Mouse (Mus musculus) olfactory bulb, adult 2 months (tissue): ENCODE data around the gene Trim38. TPM values are rescaled to one million over a fixed set of nuclear protein-coding genes. Genes with fewer than 3 reads are reported as not detected.
"Not testable (repeated sequence)": the region's sequence is repeated elsewhere in the genome, so short reads cannot be mapped to it uniquely, and the experiment has no call there.

Source experiments
- H3K27ac ChIP-seq: fragments of 200-500 bp; 2 replicates; pipeline ENCODE4 v1.5.1; 2012; ENCODE audit warnings: low read depth, low read length; ENCODE audit not compliant: insufficient read depth
- H3K4me1 ChIP-seq: fragments of 200-500 bp; 2 replicates; pipeline ENCODE4 v1.6.1; 2012; ENCODE audit warnings: low read length; ENCODE audit not compliant: control insufficient read depth, insufficient read depth
- H3K4me3 ChIP-seq: fragments of 200-500 bp; 2 replicates; pipeline ENCODE4 v1.5.1; 2012; ENCODE audit warnings: mild to moderate bottlenecking, low read depth, low read length, moderate library complexity; ENCODE audit not compliant: insufficient read depth
- CTCF ChIP-seq: fragments of 200-500 bp; IDR thresholded peaks from 2 replicates; pipeline ENCODE4 v1.5.1; 2012; ENCODE audit warnings: low read depth, mild to moderate bottlenecking, low read length, moderate library complexity; ENCODE audit not compliant: insufficient read depth
- POLR2A ChIP-seq: fragments of 200-500 bp; IDR thresholded peaks from 2 replicates; pipeline ENCODE4 v1.6.1; 2012; ENCODE audit warnings: mild to moderate bottlenecking, low read depth, low read length, moderate library complexity; ENCODE audit not compliant: insufficient read depth
- WGBS: fragments of 180-500 bp; shearing (Covaris S2); methylation state at CpG from one replicate; pipeline ENCODE4 v1.1.7; 2018; 5-methylcytosine and 5-hydroxymethylcytosine counted together
- polyA plus RNA-seq: library from polyadenylated mRNA; stranded (reverse); fragments of >200 nt; gene quantifications from 2 replicates; pipeline ENCODE4 v1.2.4, GENCODE M21; 2012; ENCODE audit warnings: low replicate concordance; ENCODE audit not compliant: missing spikeins, insufficient read depth, insufficient read length

Gene Trim38
- polyA plus RNA-seq, 1 experiment, result not detected

DNA sequence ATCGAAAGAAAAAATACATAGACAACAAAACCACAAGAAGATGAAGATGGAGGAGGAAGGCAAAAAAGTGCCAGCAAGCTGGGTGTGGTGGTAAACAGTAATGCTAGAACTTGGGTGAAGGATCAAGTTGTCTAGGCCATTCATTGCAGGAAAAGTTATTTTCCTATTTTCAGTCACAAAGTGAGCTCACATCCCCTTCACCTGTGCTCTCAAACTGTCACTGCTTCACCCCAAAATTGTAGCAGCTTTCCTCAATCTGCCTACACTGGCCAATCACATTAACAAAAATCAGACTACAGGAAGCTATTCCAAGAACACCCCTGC lies 9.8 kb upstream of the Trim38 start:
- 0 out of 2 replicates have a peak overlapping the region, but pooled peaks have one; percentile 18 for H3K27ac ChIP-seq
- 83% methylated on average over 1 of the region's 1 CpGs for WGBS
- peaks cover 3% of the 10 kb centered on the region; the same call in 1 of the 2 replicates for H3K4me1 ChIP-seq
- TF ChIP-seq POLR2A (no peak), CTCF (no peak)
- no peak overlapping the region for H3K4me3 ChIP-seq

DNA sequence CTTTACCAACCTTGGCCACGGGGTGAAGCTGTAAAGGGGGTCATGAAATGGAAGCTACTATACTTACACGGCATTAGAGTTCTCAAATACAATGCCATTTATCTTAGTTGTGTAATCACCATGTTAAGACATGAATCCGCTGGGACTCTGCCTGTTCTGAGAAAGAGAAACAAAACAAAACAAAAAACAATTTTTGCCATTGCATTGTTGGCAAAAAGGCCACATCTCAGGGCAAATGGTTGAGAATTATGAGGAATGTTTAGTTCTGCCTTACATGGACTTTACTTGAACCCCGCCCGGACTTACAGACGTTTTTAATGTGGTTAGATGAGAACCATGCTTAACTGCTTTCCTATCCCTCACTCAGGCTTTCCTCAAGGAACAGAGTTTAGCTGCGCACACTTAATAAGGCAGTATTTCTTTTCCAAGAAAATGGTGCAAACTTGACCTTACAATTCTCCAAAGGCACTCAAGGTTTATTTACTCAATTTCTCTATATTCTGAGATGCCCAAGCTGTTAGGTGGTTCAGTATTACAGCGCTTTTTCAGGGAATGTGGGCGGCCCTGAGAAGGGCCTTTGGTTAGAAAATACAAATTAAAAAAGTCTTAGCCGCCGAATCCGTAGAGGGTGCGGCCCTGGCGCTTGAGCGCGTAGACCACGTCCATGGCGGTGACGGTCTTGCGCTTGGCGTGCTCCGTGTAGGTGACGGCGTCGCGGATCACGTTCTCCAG lies 9.3 kb upstream of the Trim38 start:
- 1% methylated on average over 23 of the region's 27 CpGs for WGBS
- peak overlapping the region; percentile 65 for H3K4me3 ChIP-seq
- peak overlapping the region; percentile 93 for H3K27ac ChIP-seq
- H3K4me1 ChIP-seq, result peaks cover 3% of the 10 kb centered on the region; the same call in 1 of the 2 replicates
- no peak for TF ChIP-seq CTCF
- no peak for TF ChIP-seq POLR2A

DNA sequence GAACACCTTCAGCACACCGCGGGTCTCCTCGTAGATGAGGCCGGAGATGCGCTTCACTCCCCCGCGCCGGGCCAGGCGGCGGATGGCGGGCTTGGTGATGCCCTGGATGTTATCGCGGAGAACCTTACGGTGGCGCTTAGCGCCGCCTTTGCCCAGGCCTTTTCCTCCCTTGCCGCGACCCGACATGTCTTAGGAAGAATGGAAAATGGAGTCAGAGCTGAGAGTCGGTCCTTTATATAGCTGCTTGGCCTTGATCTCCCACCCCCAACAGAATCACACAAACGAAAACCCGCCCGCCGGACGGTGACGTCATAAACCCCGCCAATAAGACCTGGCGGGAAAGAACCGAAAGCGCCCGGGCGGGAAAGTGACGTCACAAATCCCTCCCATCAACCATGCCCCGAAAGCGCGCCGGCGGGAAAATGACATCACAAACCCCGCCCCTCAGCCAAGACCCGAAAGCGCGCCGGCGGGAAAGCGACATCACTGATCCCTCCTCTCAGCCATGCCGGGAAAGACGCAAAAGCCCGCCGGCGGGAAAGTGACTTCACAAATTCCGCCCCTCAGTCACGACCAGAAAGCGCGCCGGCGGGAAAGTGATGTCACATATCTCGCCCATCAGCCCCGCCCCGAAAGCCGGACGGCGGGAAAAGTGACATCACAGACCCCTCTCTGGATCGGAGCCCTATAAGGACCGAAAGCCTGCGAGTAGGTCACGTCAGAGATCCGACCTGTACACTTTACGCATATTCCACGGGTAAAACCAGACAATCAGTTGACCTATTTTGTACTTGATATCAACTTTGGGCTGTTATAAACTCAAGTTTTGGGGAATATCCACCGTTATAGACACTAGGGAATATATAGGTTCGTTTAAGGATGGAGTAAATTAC lies 8.5 kb upstream of the Trim38 start, which contains the start of gene Hist1h4a:
Hist1h4a (minus strand) TSS at position 259 of the 893 bp plus-strand sequence.
- Histone ChIP-seq H3K4me1 (peaks cover 3% of the 10 kb centered on the region; the same call in 1 of the 2 replicates), H3K27ac (peak within 1 kb of the TSS; percentile 93), H3K4me3 (peak within 1 kb of the TSS; percentile 65)
- under 1% methylated on average over 67 of the region's 72 CpGs for WGBS
- TF ChIP-seq CTCF, result no peak
- peak; percentile 90 for TF ChIP-seq POLR2A

GRCm38 (mm10) chr13:23761871-23762821 lies 7.6 kb upstream of the Trim38 start, which contains the start of gene Hist1h3a:
Hist1h3a (minus strand) TSS chr13:23762386.
- H3K4me3 ChIP-seq, result peak within 1 kb of the TSS; percentile 65
- H3K4me1 ChIP-seq, result not testable (repeated sequence)
- peak; percentile 64 for TF ChIP-seq POLR2A
- under 1% methylated on average over 33 of the region's 52 CpGs for WGBS
- H3K27ac ChIP-seq, result peak within 1 kb of the TSS; percentile 91

DNA sequence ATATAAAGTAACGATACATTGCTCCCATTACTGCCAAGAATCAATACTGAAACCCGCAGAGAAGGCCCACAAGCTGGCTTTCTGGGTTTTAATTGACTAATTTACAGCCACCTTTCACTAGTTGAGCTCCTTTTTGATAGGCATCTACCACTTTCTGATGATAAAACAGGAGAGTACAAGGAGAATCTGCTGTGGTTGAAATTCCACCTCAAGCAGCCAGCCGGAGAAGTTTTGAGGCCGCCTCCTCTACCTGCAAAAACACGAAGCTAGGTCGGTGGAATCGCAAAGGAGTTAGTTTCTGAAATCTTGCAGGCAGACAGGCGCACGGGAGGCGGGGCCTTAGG lies 6.5 kb upstream of the Trim38 start:
- no peak for TF ChIP-seq CTCF
- TF ChIP-seq POLR2A, result no peak
- peaks cover 3% of the 10 kb centered on the region; the same call in 1 of the 2 replicates for H3K4me1 ChIP-seq
- WGBS, result under 1% methylated on average over 10 of the region's 10 CpGs
- H3K4me3 ChIP-seq, result peak overlapping the region; percentile 53; the same call in 1 of the 2 replicates
- H3K27ac ChIP-seq, result peak overlapping the region; percentile 79

DNA sequence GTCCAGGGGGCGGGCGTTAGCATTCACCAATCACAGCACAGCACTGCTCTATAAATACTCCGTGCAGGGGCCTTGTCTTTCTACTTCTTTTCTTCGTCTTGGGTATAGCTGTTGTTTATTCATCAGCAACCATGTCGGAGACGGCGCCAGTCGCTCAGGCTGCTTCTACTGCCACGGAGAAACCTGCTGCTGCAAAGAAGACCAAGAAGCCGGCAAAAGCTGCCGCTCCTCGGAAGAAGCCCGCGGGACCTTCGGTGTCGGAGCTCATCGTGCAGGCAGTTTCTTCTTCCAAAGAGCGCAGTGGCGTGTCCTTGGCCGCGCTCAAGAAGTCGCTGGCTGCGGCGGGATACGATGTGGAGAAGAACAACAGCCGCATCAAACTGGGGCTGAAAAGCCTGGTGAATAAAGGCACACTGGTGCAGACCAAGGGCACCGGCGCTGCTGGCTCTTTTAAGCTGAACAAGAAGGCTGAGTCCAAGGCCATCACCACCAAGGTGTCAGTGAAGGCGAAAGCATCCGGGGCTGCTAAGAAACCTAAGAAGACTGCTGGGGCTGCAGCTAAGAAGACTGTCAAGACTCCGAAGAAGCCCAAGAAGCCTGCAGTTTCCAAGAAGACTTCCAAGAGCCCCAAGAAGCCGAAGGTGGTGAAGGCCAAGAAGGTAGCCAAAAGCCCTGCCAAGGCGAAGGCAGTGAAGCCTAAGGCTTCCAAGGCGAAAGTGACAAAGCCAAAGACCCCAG lies 6.0 kb upstream of the Trim38 start, which contains the start of gene Hist1h1a:
Hist1h1a (plus strand) TSS at position 81 of the 738 bp plus-strand sequence.
- peak; percentile 77 for TF ChIP-seq POLR2A
- TF ChIP-seq CTCF, result no peak
- peak within 1 kb of the TSS; percentile 79 for H3K27ac ChIP-seq
- peak within 1 kb of the TSS; percentile 53 for H3K4me3 ChIP-seq
- peaks cover 3% of the 10 kb centered on the region; the same call in 1 of the 2 replicates for H3K4me1 ChIP-seq
- 2% methylated on average over 34 of the region's 34 CpGs for WGBS

DNA sequence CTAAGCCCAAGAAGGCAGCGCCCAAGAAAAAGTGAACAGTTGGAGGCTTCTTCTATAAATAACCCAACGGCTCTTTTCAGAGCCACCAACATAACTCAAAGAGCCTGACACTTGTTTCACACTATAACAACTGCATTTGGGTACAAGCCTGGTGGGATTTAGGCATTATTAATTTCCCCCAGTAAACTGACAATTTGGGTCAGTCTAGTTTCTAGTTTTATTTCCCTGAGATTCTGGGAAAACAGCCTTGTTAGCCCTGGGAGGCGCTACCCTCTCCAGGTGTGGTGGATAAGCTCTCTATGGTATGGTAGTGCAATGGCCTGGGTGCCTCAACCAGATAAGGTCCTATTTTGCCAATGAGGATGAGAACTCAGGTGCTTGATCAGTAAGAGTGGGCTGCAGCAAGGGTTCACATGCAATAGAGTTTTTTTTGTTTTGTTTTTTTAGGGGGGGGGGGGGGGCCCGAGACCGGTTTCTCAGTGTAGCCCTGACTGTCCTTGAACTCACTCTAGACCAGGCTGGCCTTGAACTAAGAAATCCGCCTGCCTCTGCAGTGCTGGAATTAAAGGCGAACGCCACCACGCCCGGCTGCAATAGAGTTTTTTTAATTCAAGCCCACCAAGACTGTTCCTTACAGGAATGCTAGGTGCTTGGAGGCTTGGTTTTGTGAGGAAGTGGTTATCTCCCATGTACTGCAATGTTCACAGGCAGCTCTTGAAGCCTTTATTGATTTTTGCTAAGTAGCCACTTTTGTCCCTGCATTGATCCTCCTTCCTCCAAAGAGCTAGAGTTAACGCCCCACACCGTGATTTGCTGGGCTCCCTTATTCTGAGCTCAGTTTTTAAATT lies 5.2 kb upstream of the Trim38 start:
- Histone ChIP-seq H3K4me1 (peaks cover 3% of the 10 kb centered on the region; the same call in 1 of the 2 replicates), H3K27ac (0 out of 2 replicates have a peak overlapping the region, but pooled peaks have one; percentile 74), H3K4me3 (peak overlapping the region; percentile 53)
- 40% methylated on average over 12 of the region's 12 CpGs for WGBS
- no peak for TF ChIP-seq CTCF
- no peak for TF ChIP-seq POLR2A

DNA sequence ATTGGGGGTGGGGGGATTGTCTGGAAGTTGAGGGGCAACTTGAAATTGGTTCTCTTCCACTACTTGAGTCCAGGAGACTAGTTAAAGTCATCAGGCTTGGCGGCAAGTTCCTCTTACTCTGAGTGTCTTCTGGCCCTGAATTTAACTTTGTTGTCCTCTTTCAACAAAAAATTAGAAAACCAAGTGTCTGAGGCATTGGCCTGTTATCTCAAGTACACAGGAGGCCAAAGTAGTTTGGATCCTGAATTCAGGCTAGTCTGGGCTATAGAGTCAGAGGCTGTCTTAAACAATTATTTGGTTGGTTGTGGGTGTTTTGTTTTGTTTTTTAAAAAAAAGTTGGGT lies 4.6 kb upstream of the Trim38 start:
- Histone ChIP-seq H3K27ac (no peak overlapping the region), H3K4me1 (peaks cover 3% of the 10 kb centered on the region; the same call in 1 of the 2 replicates), H3K4me3 (no peak overlapping the region)
- 89% methylated on average over 1 of the region's 1 CpGs for WGBS
- no peak for TF ChIP-seq CTCF
